Mouse (Mus musculus): ENCODE results near the gene Hnrnpl. TPM values are rescaled to one million over a fixed set of nuclear protein-coding genes. Genes with fewer than 3 reads are reported as not detected.

Gene Hnrnpl
- polyA plus RNA-seq (2012) = 691 and 837 TPM in 2 replicates

GRCm38 (mm10) chr7:28808221-28808941, at the start of gene Hnrnpl:
Gene Hnrnpl, plus strand, starts transcription at chr7:28808541.
- TF ChIP-seq GATA1 (IDR thresholded peaks at IDR 0.05; ENCODE audit: low read length) = peak; percentile 73

GRCm38 (mm10) chr7:28758623-28759022, 49.7 kb upstream of the Hnrnpl start:
- no peak for TF ChIP-seq GATA1 (IDR thresholded peaks at IDR 0.05; ENCODE audit: low read length)

GRCm38 (mm10) chr7:28761907-28762306, 46.4 kb upstream of the Hnrnpl start:
- TF ChIP-seq GATA1 (IDR thresholded peaks at IDR 0.05; ENCODE audit: low read length) = no peak

GRCm38 (mm10) chr7:28765211-28765610, 43.1 kb upstream of the Hnrnpl start:
- TF ChIP-seq GATA1 (IDR thresholded peaks at IDR 0.05; ENCODE audit: low read length) = no peak

- no peak for TF ChIP-seq GATA1 (IDR thresholded peaks at IDR 0.05; ENCODE audit: low read length)
These were observed 42.0 kb upstream of the Hnrnpl start, which contains the start of gene Sirt2 for GRCm38 (mm10) chr7:28766173-28766879. Gene Sirt2, plus strand, starts transcription at chr7:28766735.

- TF ChIP-seq GATA1 (IDR thresholded peaks at IDR 0.05; ENCODE audit: low read length) = no peak
These were observed 41.4 kb upstream of the Hnrnpl start for GRCm38 (mm10) chr7:28766910-28767309.

GRCm38 (mm10) chr7:28767462-28767965, 40.8 kb upstream of the Hnrnpl start, which contains the start of gene Nfkbib:
Gene Nfkbib, minus strand, starts transcription at chr7:28767512.
- TF ChIP-seq GATA1 (IDR thresholded peaks at IDR 0.05; ENCODE audit: low read length) = no peak

GRCm38 (mm10) chr7:28769414-28769958, 38.9 kb upstream of the Hnrnpl start:
- no peak for TF ChIP-seq GATA1 (IDR thresholded peaks at IDR 0.05; ENCODE audit: low read length)

GRCm38 (mm10) chr7:28770309-28770708, 38.0 kb upstream of the Hnrnpl start:
- TF ChIP-seq GATA1 (IDR thresholded peaks at IDR 0.05; ENCODE audit: low read length) = no peak

- no peak for TF ChIP-seq GATA1 (IDR thresholded peaks at IDR 0.05; ENCODE audit: low read length)
These were observed 36.5 kb upstream of the Hnrnpl start for GRCm38 (mm10) chr7:28771867-28772266.

- no peak for TF ChIP-seq GATA1 (IDR thresholded peaks at IDR 0.05; ENCODE audit: low read length)
These were observed 35.2 kb upstream of the Hnrnpl start for GRCm38 (mm10) chr7:28773163-28773562.

GRCm38 (mm10) chr7:28774164-28774563, 34.2 kb upstream of the Hnrnpl start:
- no peak for TF ChIP-seq GATA1 (IDR thresholded peaks at IDR 0.05; ENCODE audit: low read length)

GRCm38 (mm10) chr7:28775129-28775528, 33.2 kb upstream of the Hnrnpl start:
- TF ChIP-seq GATA1 (IDR thresholded peaks at IDR 0.05; ENCODE audit: low read length) = no peak

- TF ChIP-seq GATA1 (IDR thresholded peaks at IDR 0.05; ENCODE audit: low read length) = no peak
These were observed 29.5 kb upstream of the Hnrnpl start for GRCm38 (mm10) chr7:28778825-28779224.

- no peak for TF ChIP-seq GATA1 (IDR thresholded peaks at IDR 0.05; ENCODE audit: low read length)
These were observed 28.2 kb upstream of the Hnrnpl start for GRCm38 (mm10) chr7:28780067-28780658.

- TF ChIP-seq GATA1 (IDR thresholded peaks at IDR 0.05; ENCODE audit: low read length) = no peak
These were observed 27.5 kb upstream of the Hnrnpl start for GRCm38 (mm10) chr7:28780857-28781256.
